Mouse (Mus musculus): Measurements from ENCODE around the gene Sema6b. TPM values are rescaled to one million over a fixed set of nuclear protein-coding genes. Genes with fewer than 3 reads are reported as not detected.

The Sema6b gene
- polyA plus RNA-seq, 1 experiment = 54.3 TPM

- peaks cover 13% of the 10 kb centered on the region for H3K4me1 ChIP-seq (ENCODE audit: control insufficient read depth, insufficient read depth, low read length)
- H3K27me3 ChIP-seq (ENCODE audit: control insufficient read depth, insufficient read depth, low read length) = no peaks in the 10 kb centered on the region
- DNase-seq = peak; percentile 70 to 83
- WGBS = 2% methylated on average over 38 of the region's 47 CpGs
- peak overlapping the region; percentile 61 for H3K4me3 ChIP-seq (replicated peaks; ENCODE audit: insufficient read depth, low read depth, low read length)
- TF ChIP-seq POLR2A (IDR thresholded peaks at IDR 0.05; ENCODE audit: borderline replicate concordance, insufficient read depth, low read length) (peak; percentile 50; the same call in 1 of the 2 replicates), CTCF (IDR thresholded peaks at IDR 0.05; ENCODE audit: borderline replicate concordance, insufficient read depth, low read depth, low read length) (no peak)
- no peak overlapping the region for H3K27ac ChIP-seq (ENCODE audit: insufficient read depth, low read length)
These were observed 1.8 kb upstream of the Sema6b start for GRCm38 (mm10) chr17:56141702-56142605.

- DNase-seq = peak; percentile 55 to 56
- peaks cover 13% of the 10 kb centered on the region for H3K4me1 ChIP-seq (ENCODE audit: control insufficient read depth, insufficient read depth, low read length)
- 8% methylated on average over 20 of the region's 21 CpGs for WGBS
These were observed 788 bp downstream of the Sema6b start for GRCm38 (mm10) chr17:56139355-56139754.

GRCm38 (mm10) chr17:56137839-56138613 is 2.1 kb downstream of the Sema6b start:
- Histone ChIP-seq H3K27me3 (ENCODE audit: control insufficient read depth, insufficient read depth, low read length) (no peaks in the 10 kb centered on the region), H3K27ac (ENCODE audit: insufficient read depth, low read length) (no peak overlapping the region), H3K4me3 (replicated peaks; ENCODE audit: insufficient read depth, low read depth, low read length) (peak overlapping the region; percentile 60), H3K4me1 (ENCODE audit: control insufficient read depth, insufficient read depth, low read length) (peaks cover 13% of the 10 kb centered on the region)
- TF ChIP-seq POLR2A (IDR thresholded peaks at IDR 0.05; ENCODE audit: borderline replicate concordance, insufficient read depth, low read length) = no peak
- TF ChIP-seq CTCF (IDR thresholded peaks at IDR 0.05; ENCODE audit: borderline replicate concordance, insufficient read depth, low read depth, low read length) = no peak
- DNase-seq = peak; percentile 25 to 36
- WGBS = 25% methylated on average over 25 of the region's 25 CpGs

More at GRCm38 (mm10) chr17:56139355-56139754, 788 bp downstream of the Sema6b start:
- no peak for TF ChIP-seq CTCF (IDR thresholded peaks at IDR 0.05; ENCODE audit: borderline replicate concordance, insufficient read depth, low read depth, low read length)
- TF ChIP-seq POLR2A (IDR thresholded peaks at IDR 0.05; ENCODE audit: borderline replicate concordance, insufficient read depth, low read length) = no peak
- Histone ChIP-seq H3K27ac (ENCODE audit: insufficient read depth, low read length) (peak overlapping the region; percentile 43; the same call in 1 of the 2 replicates), H3K4me3 (replicated peaks; ENCODE audit: insufficient read depth, low read depth, low read length) (peak overlapping the region; percentile 60), H3K27me3 (ENCODE audit: control insufficient read depth, insufficient read depth, low read length) (no peaks in the 10 kb centered on the region)

- no peak for DNase-seq
- Histone ChIP-seq H3K4me3 (replicated peaks; ENCODE audit: insufficient read depth, low read depth, low read length) (no peak overlapping the region), H3K27ac (ENCODE audit: insufficient read depth, low read length) (no peak overlapping the region), H3K27me3 (ENCODE audit: control insufficient read depth, insufficient read depth, low read length) (no peaks in the 10 kb centered on the region), H3K4me1 (ENCODE audit: control insufficient read depth, insufficient read depth, low read length) (peaks cover 13% of the 10 kb centered on the region)
- TF ChIP-seq CTCF (IDR thresholded peaks at IDR 0.05; ENCODE audit: borderline replicate concordance, insufficient read depth, low read depth, low read length) = no peak
- TF ChIP-seq POLR2A (IDR thresholded peaks at IDR 0.05; ENCODE audit: borderline replicate concordance, insufficient read depth, low read length) = no peak
- WGBS = 78% methylated on average over 7 of the region's 7 CpGs
These were observed 3.6 kb downstream of the Sema6b start for GRCm38 (mm10) chr17:56136558-56136957.

GRCm38 (mm10) chr17:56134463-56134971 is 5.6 kb downstream of the Sema6b start:
- Histone ChIP-seq H3K27me3 (ENCODE audit: control insufficient read depth, insufficient read depth, low read length) (no peaks in the 10 kb centered on the region), H3K4me3 (replicated peaks; ENCODE audit: insufficient read depth, low read depth, low read length) (no peak overlapping the region), H3K4me1 (ENCODE audit: control insufficient read depth, insufficient read depth, low read length) (peaks cover 8% of the 10 kb centered on the region), H3K27ac (ENCODE audit: insufficient read depth, low read length) (no peak overlapping the region)
- WGBS = 4% methylated on average over 27 of the region's 27 CpGs
- peak; percentile 44 to 64 for DNase-seq
- TF ChIP-seq POLR2A (IDR thresholded peaks at IDR 0.05; ENCODE audit: borderline replicate concordance, insufficient read depth, low read length) = no peak
- peak; percentile 71 for TF ChIP-seq CTCF (IDR thresholded peaks at IDR 0.05; ENCODE audit: borderline replicate concordance, insufficient read depth, low read depth, low read length)

DNA sequence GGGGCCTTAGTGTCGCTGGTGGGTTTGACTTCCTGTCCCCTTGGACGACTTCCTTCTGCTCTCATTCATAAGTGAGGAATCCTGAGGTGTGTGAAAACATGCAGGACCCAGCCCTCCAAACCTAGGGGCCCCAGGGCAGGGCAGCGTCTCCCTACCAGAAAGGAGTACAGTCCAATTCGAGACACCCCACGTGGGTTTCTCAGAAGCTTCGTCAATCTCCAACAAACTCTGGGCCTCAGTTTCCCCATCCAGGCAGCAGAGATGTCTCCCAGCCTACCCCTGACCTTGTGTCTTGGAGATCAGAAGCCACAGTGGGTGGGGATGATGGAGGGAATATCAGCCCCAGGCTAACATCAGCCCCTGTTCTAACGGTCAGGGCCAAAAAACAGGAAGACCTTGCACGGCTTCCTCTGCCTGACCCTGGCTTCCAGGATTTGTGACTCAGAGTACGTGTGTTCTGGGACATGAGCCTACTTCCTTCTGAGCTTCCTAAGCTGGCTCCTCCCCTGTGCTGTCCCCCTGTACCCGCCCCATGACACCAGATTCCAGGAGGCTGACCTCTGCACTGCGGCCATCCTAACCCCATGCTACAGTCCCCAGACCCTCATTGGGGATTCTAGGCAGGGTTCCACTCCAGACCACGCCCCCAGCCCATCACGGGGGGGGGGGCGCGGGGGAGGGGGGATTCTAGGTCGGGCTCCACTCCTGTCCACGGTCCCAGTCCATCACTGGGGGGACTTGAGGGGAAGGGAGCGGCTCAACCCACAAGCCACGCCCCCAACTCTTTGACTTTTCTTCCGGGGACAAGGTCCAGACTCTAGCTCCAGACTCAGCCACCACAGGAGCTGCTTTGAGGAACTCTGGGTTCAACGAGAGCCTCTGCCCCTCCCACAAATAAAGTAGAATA is 6.4 kb downstream of the Sema6b start:
- whole genome bisulfite sequencing = 29% methylated on average over 21 of the region's 21 CpGs
- Histone ChIP-seq H3K4me3 (replicated peaks; ENCODE audit: insufficient read depth, low read depth, low read length) (no peak overlapping the region), H3K27ac (ENCODE audit: insufficient read depth, low read length) (no peak overlapping the region), H3K4me1 (ENCODE audit: control insufficient read depth, insufficient read depth, low read length) (peaks cover 7% of the 10 kb centered on the region), H3K27me3 (ENCODE audit: control insufficient read depth, insufficient read depth, low read length) (no peaks in the 10 kb centered on the region)
- DNase-seq = peak in 1 of 2 experiments; percentile 27
- TF ChIP-seq CTCF (IDR thresholded peaks at IDR 0.05; ENCODE audit: borderline replicate concordance, insufficient read depth, low read depth, low read length) = no peak
- no peak for TF ChIP-seq POLR2A (IDR thresholded peaks at IDR 0.05; ENCODE audit: borderline replicate concordance, insufficient read depth, low read length)

GRCm38 (mm10) chr17:56132661-56133060 is 7.5 kb downstream of the Sema6b start:
- Histone ChIP-seq H3K27me3 (ENCODE audit: control insufficient read depth, insufficient read depth, low read length) (no peaks in the 10 kb centered on the region), H3K4me1 (ENCODE audit: control insufficient read depth, insufficient read depth, low read length) (peaks cover 5% of the 10 kb centered on the region), H3K27ac (ENCODE audit: insufficient read depth, low read length) (no peak overlapping the region), H3K4me3 (replicated peaks; ENCODE audit: insufficient read depth, low read depth, low read length) (no peak overlapping the region)
- DNase-seq = peak; percentile 55 to 74
- 7% methylated on average over 14 of the region's 14 CpGs for WGBS
- TF ChIP-seq CTCF (IDR thresholded peaks at IDR 0.05; ENCODE audit: borderline replicate concordance, insufficient read depth, low read depth, low read length) (peak; percentile 83), POLR2A (IDR thresholded peaks at IDR 0.05; ENCODE audit: borderline replicate concordance, insufficient read depth, low read length) (no peak)

All from cerebellum, adult 2 months (tissue).